Mouse (Mus musculus): ENCODE results near the gene Gm17334. TPM values are rescaled to one million over a fixed set of nuclear protein-coding genes. Genes with fewer than 3 reads are reported as not detected.
A peak's percentile ranks its signal among the peaks of the same experiment; 100 is the strongest.

Gene Gm17334
- polyA plus RNA-seq, 1 experiment from 2014 or later, result 0.30 TPM

- peaks cover 18% of the 10 kb centered on the region for H3K4me1 ChIP-seq (ENCODE audit: insufficient read depth, low read length)
- no peak overlapping the region for H3K4me3 ChIP-seq (ENCODE audit: low read length)
- 74% methylated on average over 12 of the region's 12 CpGs for WGBS
- no peak overlapping the region for H3K4me2 ChIP-seq (replicated peaks; ENCODE audit: low read depth, low read length)
- H3K9ac ChIP-seq (replicated peaks; ENCODE audit: low read length), result no peak overlapping the region
- no peaks in the 10 kb centered on the region for H3K27me3 ChIP-seq (ENCODE audit: insufficient read depth, low read length)
- H3K27ac ChIP-seq (ENCODE audit: low read length), result no peak overlapping the region
- ATAC-seq (ENCODE audit: low FRiP score, low TSS enrichment), result no peak
- H3K9me3 ChIP-seq (ENCODE audit: low read length), result no peaks in the 10 kb centered on the region; the same call in 1 of the 2 replicates
- no peaks in the 10 kb centered on the region for H3K36me3 ChIP-seq (ENCODE audit: insufficient read depth, low read length)
Measured at GRCm38 (mm10) chr11:53755011-53755595, 17.9 kb downstream of the Gm17334 start.

- H3K27ac ChIP-seq (ENCODE audit: low read length), result no peak overlapping the region
- H3K4me3 ChIP-seq (ENCODE audit: low read length), result no peak overlapping the region
- H3K9me3 ChIP-seq (ENCODE audit: low read length), result no peaks in the 10 kb centered on the region; the same call in 1 of the 2 replicates
- WGBS, result 57% methylated on average over 5 of the region's 5 CpGs
- H3K27me3 ChIP-seq (ENCODE audit: insufficient read depth, low read length), result no peaks in the 10 kb centered on the region
- H3K4me1 ChIP-seq (ENCODE audit: insufficient read depth, low read length), result no peaks in the 10 kb centered on the region
- no peaks in the 10 kb centered on the region for H3K36me3 ChIP-seq (ENCODE audit: insufficient read depth, low read length)
- no peak overlapping the region for H3K4me2 ChIP-seq (replicated peaks; ENCODE audit: low read depth, low read length)
- no peak overlapping the region for H3K9ac ChIP-seq (replicated peaks; ENCODE audit: low read length)
- ATAC-seq (ENCODE audit: low FRiP score, low TSS enrichment), result no peak
Measured at GRCm38 (mm10) chr11:53749716-53750352, 23.2 kb downstream of the Gm17334 start.

DNA sequence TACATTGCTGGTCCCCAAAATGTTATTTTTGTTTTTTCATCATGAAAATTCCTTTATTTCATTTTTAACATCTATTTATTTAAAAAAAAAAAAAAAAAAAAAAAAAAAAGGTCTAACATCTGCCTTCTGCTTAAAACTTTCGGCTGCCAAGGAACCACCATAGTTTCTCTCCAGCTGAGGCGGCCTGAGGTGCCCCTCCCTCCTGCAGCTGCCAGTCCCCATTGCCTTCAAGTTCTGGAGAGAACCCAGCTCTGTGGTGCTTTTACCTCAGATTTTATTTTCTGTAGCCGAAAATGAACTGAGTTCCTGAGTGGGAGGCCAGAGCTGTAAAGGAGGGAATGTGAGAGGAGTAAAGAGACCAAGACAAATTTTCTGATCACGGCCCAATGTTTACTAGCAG, 23.7 kb downstream of the Gm17334 start:
- Histone ChIP-seq H3K4me2 (replicated peaks; ENCODE audit: low read depth, low read length) (no peak overlapping the region), H3K36me3 (ENCODE audit: insufficient read depth, low read length) (no peaks in the 10 kb centered on the region), H3K4me3 (ENCODE audit: low read length) (no peak overlapping the region), H3K9ac (replicated peaks; ENCODE audit: low read length) (no peak overlapping the region), H3K9me3 (ENCODE audit: low read length) (no peaks in the 10 kb centered on the region; the same call in 1 of the 2 replicates), H3K27me3 (ENCODE audit: insufficient read depth, low read length) (no peaks in the 10 kb centered on the region), H3K27ac (ENCODE audit: low read length) (no peak overlapping the region), H3K4me1 (ENCODE audit: insufficient read depth, low read length) (no peaks in the 10 kb centered on the region)
- ATAC-seq (ENCODE audit: low FRiP score, low TSS enrichment), result no peak
- WGBS, result 64% methylated on average over 4 of the region's 4 CpGs

DNA sequence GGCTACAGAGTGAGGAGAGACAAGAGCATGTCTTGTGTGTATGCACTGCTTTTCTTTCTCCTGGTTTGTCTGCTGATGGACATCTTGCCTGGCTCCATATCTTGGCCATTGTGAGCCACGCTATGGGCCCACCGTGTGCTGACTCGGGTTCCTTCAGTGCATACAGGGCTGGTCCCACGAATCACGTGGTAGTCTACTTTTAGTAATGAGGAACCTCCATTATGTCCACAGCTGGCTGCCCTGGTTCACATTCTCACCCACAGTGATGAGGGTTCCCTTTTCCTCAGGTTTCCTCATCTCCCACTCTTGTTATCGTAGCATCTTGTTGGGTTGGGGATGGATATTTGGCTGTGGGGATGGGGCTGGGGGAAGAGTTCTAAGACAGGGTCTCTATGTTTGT, 24.4 kb downstream of the Gm17334 start:
- Histone ChIP-seq H3K4me3 (ENCODE audit: low read length) (no peak overlapping the region), H3K4me1 (ENCODE audit: insufficient read depth, low read length) (no peaks in the 10 kb centered on the region), H3K27ac (ENCODE audit: low read length) (no peak overlapping the region), H3K27me3 (ENCODE audit: insufficient read depth, low read length) (no peaks in the 10 kb centered on the region), H3K36me3 (ENCODE audit: insufficient read depth, low read length) (no peaks in the 10 kb centered on the region), H3K9me3 (ENCODE audit: low read length) (no peaks in the 10 kb centered on the region; the same call in 1 of the 2 replicates), H3K4me2 (replicated peaks; ENCODE audit: low read depth, low read length) (no peak overlapping the region), H3K9ac (replicated peaks; ENCODE audit: low read length) (no peak overlapping the region)
- WGBS, result 88% methylated on average over 6 of the region's 6 CpGs
- no peak for ATAC-seq (ENCODE audit: low FRiP score, low TSS enrichment)

GRCm38 (mm10) chr11:53747985-53748384, 25.0 kb downstream of the Gm17334 start:
- H3K4me1 ChIP-seq (ENCODE audit: insufficient read depth, low read length), result no peaks in the 10 kb centered on the region
- no peak overlapping the region for H3K9ac ChIP-seq (replicated peaks; ENCODE audit: low read length)
- H3K36me3 ChIP-seq (ENCODE audit: insufficient read depth, low read length), result no peaks in the 10 kb centered on the region
- no peak overlapping the region for H3K4me3 ChIP-seq (ENCODE audit: low read length)
- H3K9me3 ChIP-seq (ENCODE audit: low read length), result no peaks in the 10 kb centered on the region
- H3K27ac ChIP-seq (ENCODE audit: low read length), result no peak overlapping the region
- H3K27me3 ChIP-seq (ENCODE audit: insufficient read depth, low read length), result no peaks in the 10 kb centered on the region
- ATAC-seq (ENCODE audit: low FRiP score, low TSS enrichment), result no peak
- WGBS, result 86% methylated on average over 9 of the region's 9 CpGs
- H3K4me2 ChIP-seq (replicated peaks; ENCODE audit: low read depth, low read length), result no peak overlapping the region

- H3K4me2 ChIP-seq (replicated peaks; ENCODE audit: low read depth, low read length), result no peak overlapping the region
- H3K9ac ChIP-seq (replicated peaks; ENCODE audit: low read length), result no peak overlapping the region
- no peaks in the 10 kb centered on the region for H3K36me3 ChIP-seq (ENCODE audit: insufficient read depth, low read length)
- 87% methylated on average over 2 of the region's 2 CpGs for WGBS
- no peaks in the 10 kb centered on the region for H3K4me1 ChIP-seq (ENCODE audit: insufficient read depth, low read length)
- no peak overlapping the region for H3K4me3 ChIP-seq (ENCODE audit: low read length)
- H3K9me3 ChIP-seq (ENCODE audit: low read length), result no peaks in the 10 kb centered on the region
- no peaks in the 10 kb centered on the region for H3K27me3 ChIP-seq (ENCODE audit: insufficient read depth, low read length)
- H3K27ac ChIP-seq (ENCODE audit: low read length), result no peak overlapping the region
- no peak for ATAC-seq (ENCODE audit: low FRiP score, low TSS enrichment)
Measured at GRCm38 (mm10) chr11:53745260-53745659, 27.7 kb downstream of the Gm17334 start.

DNA sequence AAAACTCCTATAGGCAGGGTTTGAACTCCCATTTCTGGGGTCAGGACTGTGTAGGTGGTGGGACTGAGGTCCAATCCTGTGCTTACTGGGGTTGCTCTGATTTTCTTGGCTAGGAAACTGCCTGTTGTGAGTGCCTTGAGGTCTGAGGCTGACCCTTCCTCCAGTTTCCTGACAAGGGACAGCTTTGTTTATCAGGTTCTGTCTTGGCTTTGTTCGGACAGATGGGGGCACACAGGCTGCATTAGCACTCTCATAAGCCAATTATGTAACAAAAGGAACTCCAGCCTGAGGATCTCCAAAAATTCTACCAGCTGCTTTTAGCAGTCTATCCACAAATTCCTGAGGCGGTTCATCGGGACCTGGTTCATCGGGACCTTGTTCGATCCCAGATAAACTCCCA, 30.6 kb downstream of the Gm17334 start:
- Histone ChIP-seq H3K4me2 (replicated peaks; ENCODE audit: low read depth, low read length) (no peak overlapping the region), H3K27ac (ENCODE audit: low read length) (no peak overlapping the region), H3K4me3 (ENCODE audit: low read length) (no peak overlapping the region), H3K36me3 (ENCODE audit: insufficient read depth, low read length) (no peaks in the 10 kb centered on the region), H3K9me3 (ENCODE audit: low read length) (no peaks in the 10 kb centered on the region), H3K4me1 (ENCODE audit: insufficient read depth, low read length) (no peaks in the 10 kb centered on the region), H3K9ac (replicated peaks; ENCODE audit: low read length) (no peak overlapping the region), H3K27me3 (ENCODE audit: insufficient read depth, low read length) (no peaks in the 10 kb centered on the region)
- no peak for ATAC-seq (ENCODE audit: low FRiP score, low TSS enrichment)
- WGBS, result 51% methylated on average over 5 of the region's 5 CpGs

GRCm38 (mm10) chr11:53737573-53737946, 35.4 kb downstream of the Gm17334 start:
- peak; percentile 62; the same call in 1 of the 2 replicates for ATAC-seq (ENCODE audit: low FRiP score, low TSS enrichment)
- H3K4me2 ChIP-seq (replicated peaks; ENCODE audit: low read depth, low read length), result no peak overlapping the region
- H3K9me3 ChIP-seq (ENCODE audit: low read length), result no peaks in the 10 kb centered on the region
- no peak overlapping the region for H3K9ac ChIP-seq (replicated peaks; ENCODE audit: low read length)
- no peaks in the 10 kb centered on the region for H3K4me1 ChIP-seq (ENCODE audit: insufficient read depth, low read length)
- 31% methylated on average over 6 of the region's 6 CpGs for WGBS
- H3K4me3 ChIP-seq (ENCODE audit: low read length), result no peak overlapping the region
- H3K36me3 ChIP-seq (ENCODE audit: insufficient read depth, low read length), result no peaks in the 10 kb centered on the region
- H3K27me3 ChIP-seq (ENCODE audit: insufficient read depth, low read length), result no peaks in the 10 kb centered on the region
- 0 out of 2 replicates have a peak overlapping the region, but pooled peaks have one; percentile 9 for H3K27ac ChIP-seq (ENCODE audit: low read length)

GRCm38 (mm10) chr11:53736771-53737572, 36.0 kb downstream of the Gm17334 start:
- H3K4me1 ChIP-seq (ENCODE audit: insufficient read depth, low read length), result no peaks in the 10 kb centered on the region
- no peaks in the 10 kb centered on the region for H3K27me3 ChIP-seq (ENCODE audit: insufficient read depth, low read length)
- H3K4me3 ChIP-seq (ENCODE audit: low read length), result no peak overlapping the region
- no peaks in the 10 kb centered on the region for H3K36me3 ChIP-seq (ENCODE audit: insufficient read depth, low read length)
- WGBS, result 49% methylated on average over 14 of the region's 14 CpGs
- H3K9ac ChIP-seq (replicated peaks; ENCODE audit: low read length), result no peak overlapping the region
- peak; percentile 90 for ATAC-seq (ENCODE audit: low FRiP score, low TSS enrichment)
- 0 out of 2 replicates have a peak overlapping the region, but pooled peaks have one; percentile 9 for H3K27ac ChIP-seq (ENCODE audit: low read length)
- H3K9me3 ChIP-seq (ENCODE audit: low read length), result no peaks in the 10 kb centered on the region
- no peak overlapping the region for H3K4me2 ChIP-seq (replicated peaks; ENCODE audit: low read depth, low read length)

Data from kidney, embryonic 16.5 days (tissue).